Mouse (Mus musculus): ENCODE data around the gene Pnlip. TPM values are rescaled to one million over a fixed set of nuclear protein-coding genes. Genes with fewer than 3 reads are reported as not detected.

The Pnlip gene
- total RNA-seq, 4 experiments from 2014 or later = not detected

GRCm38 (mm10) chr19:58720439-58720838 lies 68.1 kb downstream of the Pnlip start:
- no peak for DNase-seq (ENCODE audit: low spot score in 2 of 2)

GRCm38 (mm10) chr19:58726551-58726950 lies 74.3 kb downstream of the Pnlip start:
- DNase-seq (ENCODE audit: low spot score in 2 of 2) = no peak

GRCm38 (mm10) chr19:58727756-58728155 lies 75.5 kb downstream of the Pnlip start:
- DNase-seq (ENCODE audit: low spot score in 2 of 2) = no peak

- DNase-seq (ENCODE audit: low spot score in 2 of 2) = no peak
Observed at GRCm38 (mm10) chr19:58728445-58729031, 76.2 kb downstream of the Pnlip start, which contains the start of gene Pnliprp1. Gene Pnliprp1 (plus strand): TSS chr19:58728887.

Other genes with a start within 250 kb of the Pnlip start
- gene Gfra1, start 196.6 kb upstream of the Pnlip start, total RNA-seq (2022) = 1 to 10 TPM; 2.2 to 3.9 (median 3.1) TPM
- not detected for gene Ccdc172, start 140.5 kb upstream of the Pnlip start, total RNA-seq (2022)
- gene Pnliprp1, start 76.4 kb downstream of the Pnlip start, total RNA-seq (2022) = not detected
- not detected for gene Pnliprp2, start 107.2 kb downstream of the Pnlip start, total RNA-seq (2022)
- not detected for gene 1700019N19Rik, start 142.0 kb downstream of the Pnlip start, total RNA-seq (2022)

Measured in gastrocnemius, adult 8-10 months (tissue).